Mouse (Mus musculus) heart, embryonic 14.5 days (tissue): ENCODE results near the gene Tbc1d20. TPM values are rescaled to one million over a fixed set of nuclear protein-coding genes. Genes with fewer than 3 reads are reported as not detected.

Source experiments
- ATAC-seq: fragments of 200-750 bp; cut with Nextera tagmentation; 2 replicates; pipeline ENCODE4 v1.8.0; 2017; ENCODE audit warnings: low read depth, moderate TSS enrichment; ENCODE audit not compliant: insufficient number of reproducible peaks, insufficient read depth, low FRiP score
- H3K27ac ChIP-seq, 2 experiments: fragments of 200-500 bp in 1 of 2; fragments of 300-500 bp in 1 of 2; sonication (generic) in 1 of 2; replicated peaks in 1 of 2; 2 replicates each; pipeline ENCODE4 v1.5.1; 2012 to 2014; ENCODE audit warnings: low read depth in 2 of 2, low read length in 2 of 2, control low read depth in 1 of 2, mild to moderate bottlenecking in 1 of 2, mixed read lengths in 1 of 2; ENCODE audit not compliant: control insufficient read depth in 1 of 2, insufficient read depth in 1 of 2
- H3K27me3 ChIP-seq: fragments of 300-500 bp; sonication (generic); 2 replicates; pipeline ENCODE4 v1.6.1; 2014; ENCODE audit warnings: mild to moderate bottlenecking, low read length, control low read depth; ENCODE audit not compliant: control insufficient read depth, insufficient read depth
- H3K36me3 ChIP-seq: fragments of 300-500 bp; sonication (generic); 2 replicates; pipeline ENCODE4 v1.6.1; 2014; ENCODE audit warnings: mild to moderate bottlenecking, control low read depth, low read length, mixed read lengths; ENCODE audit not compliant: control insufficient read depth, insufficient read depth
- H3K4me1 ChIP-seq, 2 experiments: fragments of 200-500 bp in 1 of 2; fragments of 300-500 bp in 1 of 2; sonication (generic) in 1 of 2; 2 replicates each; pipeline ENCODE4 v1.6.1; 2012 to 2014; ENCODE audit warnings: low read length in 2 of 2, control low read depth in 1 of 2, mixed read lengths in 1 of 2; ENCODE audit not compliant: control insufficient read depth in 2 of 2, insufficient read depth in 2 of 2
- H3K4me2 ChIP-seq: fragments of 300-500 bp; sonication (generic); 2 replicates; pipeline ENCODE4 v1.6.1; 2014; ENCODE audit warnings: mild to moderate bottlenecking, low read length
- H3K4me3 ChIP-seq, 2 experiments: fragments of 200-500 bp in 1 of 2; fragments of 300-500 bp in 1 of 2; sonication (generic) in 1 of 2; 2 replicates each; pipeline ENCODE4 v1.5.1; 2012 to 2014; ENCODE audit warnings: low read length in 2 of 2, mild to moderate bottlenecking in 2 of 2, control low read depth in 1 of 2, low read depth in 1 of 2, moderate library complexity in 1 of 2; ENCODE audit not compliant: control insufficient read depth in 1 of 2, insufficient read depth in 1 of 2
- H3K9ac ChIP-seq: fragments of 300-500 bp; sonication (generic); 2 replicates; pipeline ENCODE4 v1.6.1; 2014; ENCODE audit warnings: mild to moderate bottlenecking, low read length
- H3K9me3 ChIP-seq: fragments of 300-500 bp; sonication (generic); 2 replicates; pipeline ENCODE4 v1.6.1; 2016; ENCODE audit warnings: low read length, control low read depth; ENCODE audit not compliant: control insufficient read depth
- WGBS: fragments of 180-500 bp; shearing (Covaris S2); extraction: QIAGEN DNeasy Blood & Tissue Kit; methylation state at CpG from one replicate; pipeline ENCODE4 v1.1.7; 2014; 5-methylcytosine and 5-hydroxymethylcytosine counted together
- polyA plus RNA-seq: library from polyadenylated mRNA; unstranded; fragments of >200 nt; fragmentation: Nextera tagmentation; extraction: Ambion mirVana; gene quantifications from 2 replicates; pipeline ENCODE4 v1.2.1, GENCODE M21; 2014

Gene Tbc1d20
- polyA plus RNA-seq, 1 experiment from 2014 or later: 32.2 TPM

- H3K9ac ChIP-seq: no peak overlapping the region
- no peak overlapping the region for H3K4me3 ChIP-seq
- no peaks in the 10 kb centered on the region for H3K9me3 ChIP-seq
- no peak for ATAC-seq
- peaks cover 97% of the 10 kb centered on the region for H3K36me3 ChIP-seq
- no peak overlapping the region for H3K4me2 ChIP-seq
- H3K4me1 ChIP-seq: no peaks in the 10 kb centered on the region
- no peaks in the 10 kb centered on the region for H3K27me3 ChIP-seq
- 87% methylated on average over 3 of the region's 3 CpGs for WGBS
- H3K27ac ChIP-seq: no peak overlapping the region
Observed at GRCm38 (mm10) chr2:152307186-152307585, 13.6 kb downstream of the Tbc1d20 start.

- H3K9ac ChIP-seq: no peak overlapping the region
- no peaks in the 10 kb centered on the region for H3K4me1 ChIP-seq
- 58% methylated on average over 7 of the region's 7 CpGs for WGBS
- ATAC-seq: no peak
- peaks cover 98% of the 10 kb centered on the region for H3K36me3 ChIP-seq
- no peaks in the 10 kb centered on the region for H3K9me3 ChIP-seq
- no peak overlapping the region for H3K4me2 ChIP-seq
- no peak overlapping the region; a peak in 1 of 4 replicates for H3K27ac ChIP-seq
- no peak overlapping the region for H3K4me3 ChIP-seq
- no peaks in the 10 kb centered on the region for H3K27me3 ChIP-seq
Observed at GRCm38 (mm10) chr2:152312996-152313395, 19.4 kb downstream of the Tbc1d20 start.

GRCm38 (mm10) chr2:152313926-152314325 lies 20.3 kb downstream of the Tbc1d20 start:
- Histone ChIP-seq H3K9ac (no peak overlapping the region), H3K27ac (no peak overlapping the region), H3K36me3 (peaks cover 98% of the 10 kb centered on the region), H3K4me1 (no peaks in the 10 kb centered on the region), H3K27me3 (no peaks in the 10 kb centered on the region), H3K4me2 (no peak overlapping the region), H3K9me3 (no peaks in the 10 kb centered on the region), H3K4me3 (no peak overlapping the region)
- no peak for ATAC-seq
- 91% methylated on average over 6 of the region's 6 CpGs for WGBS

- no peak overlapping the region for H3K4me2 ChIP-seq
- no peak overlapping the region for H3K4me3 ChIP-seq
- H3K9ac ChIP-seq: no peak overlapping the region
- peaks cover 93% of the 10 kb centered on the region for H3K36me3 ChIP-seq
- ATAC-seq: no peak
- WGBS: 67% methylated on average over 6 of the region's 6 CpGs
- no peaks in the 10 kb centered on the region for H3K27me3 ChIP-seq
- no peaks in the 10 kb centered on the region for H3K9me3 ChIP-seq
- no peak overlapping the region for H3K27ac ChIP-seq
- H3K4me1 ChIP-seq: no peaks in the 10 kb centered on the region
Observed at GRCm38 (mm10) chr2:152317054-152317453, 23.4 kb downstream of the Tbc1d20 start.

- no peaks in the 10 kb centered on the region for H3K4me1 ChIP-seq
- no peak overlapping the region for H3K9ac ChIP-seq
- no peak for ATAC-seq
- H3K27me3 ChIP-seq: no peaks in the 10 kb centered on the region
- peaks cover 94% of the 10 kb centered on the region for H3K36me3 ChIP-seq
- no peak overlapping the region for H3K27ac ChIP-seq
- H3K4me2 ChIP-seq: no peak overlapping the region
- 89% methylated on average over 5 of the region's 5 CpGs for WGBS
- no peak overlapping the region for H3K4me3 ChIP-seq
- H3K9me3 ChIP-seq: no peaks in the 10 kb centered on the region
Observed at GRCm38 (mm10) chr2:152321558-152321957, 27.9 kb downstream of the Tbc1d20 start.

GRCm38 (mm10) chr2:152322198-152322597 lies 28.6 kb downstream of the Tbc1d20 start:
- no peak overlapping the region for H3K4me3 ChIP-seq
- H3K27ac ChIP-seq: no peak overlapping the region
- no peaks in the 10 kb centered on the region for H3K9me3 ChIP-seq
- WGBS: 87% methylated on average over 6 of the region's 6 CpGs
- ATAC-seq: no peak
- H3K27me3 ChIP-seq: no peaks in the 10 kb centered on the region
- H3K36me3 ChIP-seq: peaks cover 94% of the 10 kb centered on the region
- H3K4me1 ChIP-seq: no peaks in the 10 kb centered on the region
- H3K4me2 ChIP-seq: no peak overlapping the region
- no peak overlapping the region for H3K9ac ChIP-seq

- H3K4me3 ChIP-seq: no peak overlapping the region
- H3K27me3 ChIP-seq: no peaks in the 10 kb centered on the region
- H3K4me2 ChIP-seq: no peak overlapping the region
- no peak overlapping the region for H3K27ac ChIP-seq
- H3K36me3 ChIP-seq: peaks cover 93% of the 10 kb centered on the region
- H3K4me1 ChIP-seq: no peaks in the 10 kb centered on the region
- no peak overlapping the region for H3K9ac ChIP-seq
- WGBS: 92% methylated on average over 14 of the region's 14 CpGs
- no peaks in the 10 kb centered on the region for H3K9me3 ChIP-seq
- no peak for ATAC-seq
Observed at GRCm38 (mm10) chr2:152323971-152324370, 30.3 kb downstream of the Tbc1d20 start.

- no peak overlapping the region for H3K9ac ChIP-seq
- H3K4me3 ChIP-seq: no peak overlapping the region
- H3K36me3 ChIP-seq: peaks cover 93% of the 10 kb centered on the region
- no peak overlapping the region for H3K27ac ChIP-seq
- no peaks in the 10 kb centered on the region for H3K4me1 ChIP-seq
- no peaks in the 10 kb centered on the region for H3K9me3 ChIP-seq
- no peaks in the 10 kb centered on the region for H3K27me3 ChIP-seq
- no peak overlapping the region for H3K4me2 ChIP-seq
- WGBS: 83% methylated on average over 3 of the region's 3 CpGs
- ATAC-seq: no peak
Observed at GRCm38 (mm10) chr2:152324842-152325241, 31.2 kb downstream of the Tbc1d20 start.
